Mouse (Mus musculus) MEL (cell line): ENCODE measurements around the gene Brca1. TPM values are rescaled to one million over a fixed set of nuclear protein-coding genes. Genes with fewer than 3 reads are reported as not detected.
"Not testable (repeated sequence)": the region's sequence is repeated elsewhere in the genome, so short reads cannot be mapped to it uniquely, and the experiment has no call there.

Source experiments
- DNase-seq: peaks from one replicate; pipeline ENCODE4 v3.0.0; 2011; ENCODE audit warnings: low read depth, low spot score
- H3K27ac ChIP-seq: 2 replicates; pipeline ENCODE4 v1.5.1; 2012; ENCODE audit warnings: low read depth, mild to moderate bottlenecking, control low read depth, low read length, moderate library complexity; ENCODE audit not compliant: control insufficient read depth
- H3K27me3 ChIP-seq, 2 experiments: fragments of 150-350 bp in 1 of 2; sonication (generic) in 1 of 2; 2 replicates each; pipeline ENCODE4 v1.6.1; 2012; ENCODE audit warnings: low read length in 2 of 2, mild to moderate bottlenecking in 2 of 2, improper control_type of control experiment in 1 of 2, moderate library complexity in 1 of 2; ENCODE audit not compliant: insufficient read depth in 2 of 2, control insufficient read depth in 1 of 2
- H3K36me3 ChIP-seq, 2 experiments: 2 replicates each; pipeline ENCODE4 v1.6.1; 2012 to 2014; ENCODE audit warnings: low read length in 2 of 2, improper control_type of control experiment in 1 of 2, inconsistent platforms in 1 of 2, mild to moderate bottlenecking in 1 of 2; ENCODE audit not compliant: insufficient read depth in 2 of 2, control insufficient read depth in 1 of 2
- H3K4me1 ChIP-seq, 2 experiments: fragments of 150-350 bp in 1 of 2; sonication (generic) in 1 of 2; 2 replicates each; pipeline ENCODE4 v1.6.1; 2012; ENCODE audit warnings: low read length in 2 of 2, improper control_type of control experiment in 1 of 2, mild to moderate bottlenecking in 1 of 2; ENCODE audit not compliant: insufficient read depth in 2 of 2, control insufficient read depth in 1 of 2
- H3K4me3 ChIP-seq, 2 experiments: fragments of 150-350 bp in 1 of 2; sonication (generic) in 1 of 2; 2 replicates each; pipeline ENCODE4 v1.5.1; 2012; ENCODE audit warnings: low read depth in 2 of 2, low read length in 2 of 2, mild to moderate bottlenecking in 2 of 2, moderate library complexity in 2 of 2, control low read depth in 1 of 2, improper control_type of control experiment in 1 of 2; ENCODE audit not compliant: control insufficient read depth in 1 of 2, insufficient read depth in 1 of 2
- H3K79me2 ChIP-seq: 2 replicates; pipeline ENCODE4 v1.6.1; 2012; ENCODE audit warnings: mild to moderate bottlenecking, low read length, moderate library complexity; ENCODE audit not compliant: control insufficient read depth, poor library complexity, insufficient read depth
- H3K9ac ChIP-seq: 2 replicates; pipeline ENCODE4 v1.6.1; 2012; ENCODE audit warnings: low read depth, mild to moderate bottlenecking, control low read depth, low read length, moderate library complexity; ENCODE audit not compliant: control insufficient read depth, poor library complexity, severe bottlenecking
- H3K9me3 ChIP-seq: fragments of 150-350 bp; sonication (generic); replicated peaks from 2 replicates; pipeline ENCODE4 v1.6.1; 2012; ENCODE audit warnings: mild to moderate bottlenecking, low read length, improper control_type of control experiment, moderate library complexity; ENCODE audit not compliant: insufficient read depth
- BHLHE40 ChIP-seq: IDR thresholded peaks from 2 replicates; pipeline ENCODE4 v1.6.1; 2012; ENCODE audit warnings: low read depth, mild to moderate bottlenecking, inconsistent platforms, low read length, improper control_type of control experiment, borderline replicate concordance
- CHD2 ChIP-seq: IDR thresholded peaks from 2 replicates; pipeline ENCODE4 v1.6.1; 2011; ENCODE audit warnings: low read length, improper control_type of control experiment
- CTCF ChIP-seq, 3 experiments: IDR thresholded peaks in 2 of 3; conservative IDR thresholded peaks in 1 of 3; 2 replicates each; pipeline ENCODE4 v1.5.1; 2011 to 2012; ENCODE audit warnings: low read length in 3 of 3, low read depth in 2 of 3, mild to moderate bottlenecking in 2 of 3, improper control_type of control experiment in 1 of 3, inconsistent platforms in 1 of 3, mixed read lengths in 1 of 3, moderate library complexity in 1 of 3; ENCODE audit not compliant: control insufficient read depth in 1 of 3, insufficient read depth in 1 of 3, poor library complexity in 1 of 3, severe bottlenecking in 1 of 3
- ELF1 ChIP-seq: IDR thresholded peaks from 2 replicates; pipeline ENCODE4 v1.6.1; 2014; ENCODE audit warnings: low read depth, mild to moderate bottlenecking, inconsistent platforms, low read length, improper control_type of control experiment, moderate library complexity
- EP300 ChIP-seq, 2 experiments: IDR thresholded peaks; 2 replicates each; pipeline ENCODE4 v1.6.1; 2011; ENCODE audit warnings: improper control_type of control experiment in 2 of 2, low read length in 2 of 2, low read depth in 1 of 2, mild to moderate bottlenecking in 1 of 2
- ETS1 ChIP-seq: IDR thresholded peaks from 2 replicates; pipeline ENCODE4 v1.6.1; 2012; ENCODE audit warnings: low read depth, mild to moderate bottlenecking, inconsistent platforms, low read length, improper control_type of control experiment, moderate library complexity
- GABPA ChIP-seq: IDR thresholded peaks from 2 replicates; pipeline ENCODE4 v1.6.1; 2012; ENCODE audit warnings: low read depth, mild to moderate bottlenecking, inconsistent platforms, low read length, improper control_type of control experiment, moderate library complexity
- JUND ChIP-seq: IDR thresholded peaks from 2 replicates; pipeline ENCODE4 v1.6.1; 2011; ENCODE audit warnings: low read depth, mild to moderate bottlenecking, improper control_type of control experiment, low read length
- MAFK ChIP-seq: IDR thresholded peaks from 2 replicates; pipeline ENCODE4 v1.6.1; 2011; ENCODE audit warnings: low read depth, mild to moderate bottlenecking, low read length, improper control_type of control experiment, borderline replicate concordance
- MAX ChIP-seq: IDR thresholded peaks from 2 replicates; pipeline ENCODE4 v1.6.1; 2011; ENCODE audit warnings: low read length, improper control_type of control experiment
- MXI1 ChIP-seq: IDR thresholded peaks from 2 replicates; pipeline ENCODE4 v1.6.1; 2011; ENCODE audit warnings: mild to moderate bottlenecking, low read depth, low read length, improper control_type of control experiment
- MYB ChIP-seq: IDR thresholded peaks from 2 replicates; pipeline ENCODE4 v1.6.1; 2011; ENCODE audit warnings: mild to moderate bottlenecking, low read depth, low read length, improper control_type of control experiment
- MYC ChIP-seq: IDR thresholded peaks from 2 replicates; pipeline ENCODE4 v1.6.1; 2011; ENCODE audit warnings: low read depth, mild to moderate bottlenecking, low read length, improper control_type of control experiment, moderate library complexity
- NELFE ChIP-seq: IDR thresholded peaks from 2 replicates; pipeline ENCODE4 v1.6.1; 2011; ENCODE audit warnings: low read depth, low read length, improper control_type of control experiment
- POLR2A ChIP-seq, 2 experiments: IDR thresholded peaks; 2 replicates each; pipeline ENCODE4 v1.6.1; 2011 to 2012; ENCODE audit warnings: low read length in 2 of 2, mild to moderate bottlenecking in 2 of 2, control low read depth in 1 of 2, improper control_type of control experiment in 1 of 2, low read depth in 1 of 2, moderate library complexity in 1 of 2; ENCODE audit not compliant: control insufficient read depth in 1 of 2, insufficient read depth in 1 of 2, poor library complexity in 1 of 2
- POLR2AphosphoS5 ChIP-seq: IDR thresholded peaks from 2 replicates; pipeline ENCODE4 v1.6.1; 2012; ENCODE audit warnings: low read depth, borderline replicate concordance, mild to moderate bottlenecking, inconsistent platforms, low read length, moderate library complexity, mixed read lengths
- RAD21 ChIP-seq: IDR thresholded peaks from 2 replicates; pipeline ENCODE4 v1.6.1; 2011; ENCODE audit warnings: mild to moderate bottlenecking, low read depth, low read length, improper control_type of control experiment
- SIN3A ChIP-seq: IDR thresholded peaks from 2 replicates; pipeline ENCODE4 v1.6.1; 2012; ENCODE audit warnings: low read length, improper control_type of control experiment, inconsistent platforms
- SMC3 ChIP-seq: IDR thresholded peaks from 2 replicates; pipeline ENCODE4 v1.6.1; 2011; ENCODE audit warnings: low read depth, low read length, improper control_type of control experiment
- TBP ChIP-seq: IDR thresholded peaks from 2 replicates; pipeline ENCODE4 v1.8.0; 2011; ENCODE audit warnings: low read depth, low read length, improper control_type of control experiment
- UBTF ChIP-seq: IDR thresholded peaks from 2 replicates; pipeline ENCODE4 v1.6.1; 2012; ENCODE audit warnings: low read depth, mild to moderate bottlenecking, inconsistent platforms, low read length, improper control_type of control experiment, moderate library complexity, borderline replicate concordance; ENCODE audit not compliant: insufficient read depth
- USF1 ChIP-seq: IDR thresholded peaks from 2 replicates; pipeline ENCODE4 v1.6.1; 2014; ENCODE audit warnings: low read depth, mild to moderate bottlenecking, inconsistent platforms, low read length, improper control_type of control experiment, moderate library complexity
- ZKSCAN1 ChIP-seq: IDR thresholded peaks from 2 replicates; pipeline ENCODE4 v1.6.1; 2012; ENCODE audit warnings: low read depth, mild to moderate bottlenecking, inconsistent platforms, low read length, improper control_type of control experiment, moderate library complexity
- ZNF384 ChIP-seq: IDR thresholded peaks from 2 replicates; pipeline ENCODE4 v1.6.1; 2012; ENCODE audit warnings: low read depth, mild to moderate bottlenecking, inconsistent platforms, low read length, improper control_type of control experiment
- polyA plus RNA-seq, 2 experiments: library from polyadenylated mRNA; stranded (reverse) in 1 of 2; unstranded in 1 of 2; fragments of >175 nt in 1 of 2; fragments of >200 nt in 1 of 2; gene quantifications; 2 replicates each; pipeline versions ENCODE4 v1.2.1 to v1.2.4; 2012; ENCODE audit warnings: low replicate concordance in 2 of 2, low read depth in 1 of 2; ENCODE audit not compliant: insufficient read length in 2 of 2, insufficient read depth in 1 of 2, missing spikeins in 1 of 2
- total RNA-seq: library from RNA; depleted of rRNA; stranded (reverse); fragments of 300-350 nt; gene quantifications from 2 replicates; pipeline ENCODE4 v1.2.3, GENCODE M21; 2012

The Brca1 gene
- total and polyA plus RNA-seq, 3 experiments, result 25.7 to 1,155 (median 35.3) TPM

GRCm38 (mm10) chr11:101450394-101450793, 101.4 kb downstream of the Brca1 start (continued):
- TF ChIP-seq EP300 (IDR thresholded peaks at IDR 0.05; ENCODE audit: low read depth in 1 of 2, low read length in 2 of 2) (no peak), BHLHE40 (no peak), TBP (peak; percentile 56; the same call in 1 of the 2 replicates), ELF1 (no peak), MYB (no peak), MAFK (no peak), MXI1 (peak; percentile 38; the same call in 1 of the 2 replicates), POLR2AphosphoS5 (no peak), NELFE (no peak), UBTF (no peak), MAX (0 out of 2 replicates have a peak, but pooled peaks have one; percentile 12), ETS1 (no peak), SMC3 (peak; percentile 49), CTCF (IDR thresholded peaks at IDR 0.05 in 2 of 3, conservative IDR thresholded peaks at IDR 0.05 in 1 of 3; ENCODE audit: control insufficient read depth in 1 of 3, insufficient read depth in 1 of 3, low read depth in 2 of 3, low read length in 3 of 3, poor library complexity in 1 of 3, severe bottlenecking in 1 of 3) (peak; percentile 41 to 74 (median 74)), GABPA (no peak), ZKSCAN1 (no peak), SIN3A (peak; percentile 51; the same call in 1 of the 2 replicates), CHD2 (no peak)
- TF ChIP-seq, all 39 proteins: peak for 7

- H3K9ac ChIP-seq, result peak overlapping the region; percentile 86
- not testable (repeated sequence) for DNase-seq, H3K79me2 ChIP-seq, H3K27ac ChIP-seq, H3K27me3 ChIP-seq, H3K9me3 ChIP-seq
- H3K4me3 ChIP-seq, result peak overlapping the region in 1 of 2 experiments; percentile 87; a peak in 2 of 4 replicates
- H3K4me1 ChIP-seq, result peaks cover 17 to 34% of the 10 kb centered on the region in 2 experiments
- peak; percentile 74 for TF ChIP-seq ZNF384
- peak; percentile 90 for TF ChIP-seq TBP
- TF ChIP-seq, all 39 proteins: peak for 2; not testable (repeated sequence) for 37
- peaks cover 4 to 30% of the 10 kb centered on the region in 2 experiments for H3K36me3 ChIP-seq
Measured at GRCm38 (mm10) chr11:101449596-101449995, 102.2 kb downstream of the Brca1 start.

GRCm38 (mm10) chr11:101448899-101449298, 102.9 kb downstream of the Brca1 start:
- H3K9me3 ChIP-seq, result no peaks in the 10 kb centered on the region
- peak overlapping the region; percentile 96 for H3K27ac ChIP-seq
- peaks cover 20 to 40% of the 10 kb centered on the region in 2 experiments for H3K4me1 ChIP-seq
- H3K79me2 ChIP-seq, result peaks cover 13% of the 10 kb centered on the region
- H3K36me3 ChIP-seq, result peaks cover 11 to 37% of the 10 kb centered on the region in 2 experiments
- peak overlapping the region; percentile 86 for H3K9ac ChIP-seq
- TF ChIP-seq MAFK, result no peak
- TF ChIP-seq USF1, result peak; percentile 46
- no peak for TF ChIP-seq MYC
- TF ChIP-seq TBP, result peak; percentile 91
- no peak for TF ChIP-seq POLR2A (IDR thresholded peaks at IDR 0.05; ENCODE audit: control insufficient read depth in 1 of 2, insufficient read depth in 1 of 2, low read depth in 1 of 2, low read length in 2 of 2, poor library complexity in 1 of 2)
- TF ChIP-seq JUND, result no peak
- TF ChIP-seq RAD21, result no peak
- DNase-seq, result peak; percentile 84
- peak overlapping the region; percentile 87 to 88 for H3K4me3 ChIP-seq
- no peaks in the 10 kb centered on the region for H3K27me3 ChIP-seq
